Mouse (Mus musculus) lung, adult 2 months (tissue): ENCODE measurements around the gene Zfp420. TPM values are rescaled to one million over a fixed set of nuclear protein-coding genes. Genes with fewer than 3 reads are reported as not detected.

Experiments
- DNase-seq: peaks from one replicate; pipeline ENCODE4 v3.0.0; 2022
- H3K4me1 ChIP-seq: fragments of 200-500 bp; 2 replicates; pipeline ENCODE4 v1.6.1; 2011; ENCODE audit warnings: low read length; ENCODE audit not compliant: control insufficient read depth, insufficient read depth
- H3K4me3 ChIP-seq: fragments of 200-500 bp; replicated peaks from 2 replicates; pipeline ENCODE3; 2011; ENCODE audit warnings: low read depth, mild to moderate bottlenecking, control low read depth, low read length; ENCODE audit errors: extremely low read depth
- CTCF ChIP-seq: fragments of 200-500 bp; IDR thresholded peaks from 2 replicates; pipeline ENCODE4 v1.5.1; 2011; ENCODE audit warnings: mild to moderate bottlenecking, low read length, control low read depth; ENCODE audit not compliant: insufficient read depth
- POLR2A ChIP-seq: fragments of 200-500 bp; IDR thresholded peaks from 2 replicates; pipeline ENCODE4 v1.6.1; 2011; ENCODE audit warnings: low read depth, mild to moderate bottlenecking, control low read depth, low read length, borderline replicate concordance; ENCODE audit errors: extremely low read depth
- WGBS: fragments of 180-500 bp; shearing (Covaris S2); methylation state at CpG from one replicate; pipeline ENCODE4 v1.1.7; 2018; 5-methylcytosine and 5-hydroxymethylcytosine counted together
- polyA plus RNA-seq: library from polyadenylated mRNA; depleted of rRNA; stranded (reverse); fragments of >200 nt; gene quantifications from 2 replicates; pipeline ENCODE4 v1.2.3, GENCODE M21; 2012; rRNA removed

The Zfp420 gene
- 1.1 and 1.8 TPM in 2 replicates for polyA plus RNA-seq

GRCm38 (mm10) chr7:29859532-29860517 lies at the start of gene Zfp420:
Gene Zfp420 (plus strand): TSS chr7:29859979.
- 3% methylated on average over 32 of the region's 32 CpGs for WGBS

GRCm38 (mm10) chr7:29812244-29812643 lies 47.5 kb upstream of the Zfp420 start:
- DNase-seq = no peak
- H3K4me1 ChIP-seq = peaks cover 6% of the 10 kb centered on the region
- WGBS = 98% methylated on average over 1 of the region's 1 CpGs
- no peak for TF ChIP-seq CTCF
- TF ChIP-seq POLR2A = no peak
- no peak overlapping the region for H3K4me3 ChIP-seq

More at GRCm38 (mm10) chr7:29859532-29860517, at the start of gene Zfp420:
- peak; percentile 78 for DNase-seq
- no peak for TF ChIP-seq CTCF
- TF ChIP-seq POLR2A = peak; percentile 65; the same call in 1 of the 2 replicates
- Histone ChIP-seq H3K4me3 (peak within 1 kb of the TSS; percentile 93), H3K4me1 (peaks cover 2% of the 10 kb centered on the region; the same call in 1 of the 2 replicates)

GRCm38 (mm10) chr7:29814381-29814780 lies 45.4 kb upstream of the Zfp420 start:
- TF ChIP-seq POLR2A (no peak), CTCF (no peak)
- no peak for DNase-seq
- WGBS = 94% methylated on average over 2 of the region's 2 CpGs
- H3K4me1 ChIP-seq = peaks cover 11% of the 10 kb centered on the region
- H3K4me3 ChIP-seq = no peak overlapping the region

- TF ChIP-seq CTCF (no peak), POLR2A (no peak)
- no peak for DNase-seq
- peak overlapping the region; percentile 58 for H3K4me3 ChIP-seq
- peaks cover 11% of the 10 kb centered on the region for H3K4me1 ChIP-seq
- 3% methylated on average over 12 of the region's 12 CpGs for WGBS
Measured at GRCm38 (mm10) chr7:29815061-29815784, 44.6 kb upstream of the Zfp420 start.

- peaks cover 11% of the 10 kb centered on the region for H3K4me1 ChIP-seq
- peak; percentile 87; the same call in 1 of the 2 replicates for TF ChIP-seq POLR2A
- no peak for TF ChIP-seq CTCF
- under 1% methylated on average over 26 of the region's 26 CpGs for WGBS
- DNase-seq = peak; percentile 76
- H3K4me3 ChIP-seq = peak within 1 kb of the TSS; percentile 80
Measured at GRCm38 (mm10) chr7:29815910-29816429, 43.8 kb upstream of the Zfp420 start, which contains the start of gene Zfp790. Gene Zfp790 (plus strand): TSS chr7:29816114.

GRCm38 (mm10) chr7:29818619-29819254 lies 41.0 kb upstream of the Zfp420 start:
- peak; percentile 69 for DNase-seq
- TF ChIP-seq POLR2A (no peak), CTCF (no peak)

GRCm38 (mm10) chr7:29828001-29828400 lies 31.8 kb upstream of the Zfp420 start:
- no peaks in the 10 kb centered on the region for H3K4me1 ChIP-seq
- no peak overlapping the region for H3K4me3 ChIP-seq
- DNase-seq = no peak
- no peak for TF ChIP-seq CTCF
- TF ChIP-seq POLR2A = no peak
- 84% methylated on average over 12 of the region's 12 CpGs for WGBS

More at GRCm38 (mm10) chr7:29818619-29819254, 41.0 kb upstream of the Zfp420 start:
- peak overlapping the region; percentile 78 for H3K4me3 ChIP-seq
- H3K4me1 ChIP-seq = peaks cover 11% of the 10 kb centered on the region
- WGBS = 1% methylated on average over 12 of the region's 12 CpGs

GRCm38 (mm10) chr7:29829804-29830203 lies 30.0 kb upstream of the Zfp420 start:
- TF ChIP-seq CTCF (no peak), POLR2A (no peak)
- Histone ChIP-seq H3K4me3 (no peak overlapping the region), H3K4me1 (no peaks in the 10 kb centered on the region)
- 86% methylated on average over 12 of the region's 12 CpGs for WGBS
- DNase-seq = no peak

GRCm38 (mm10) chr7:29836816-29837215 lies 23.0 kb upstream of the Zfp420 start:
- Histone ChIP-seq H3K4me1 (no peaks in the 10 kb centered on the region), H3K4me3 (no peak overlapping the region)
- TF ChIP-seq CTCF (no peak), POLR2A (no peak)
- no peak for DNase-seq
- WGBS = 93% methylated on average over 1 of the region's 1 CpGs
